Mouse (Mus musculus) CH12F3 (cell line): ENCODE measurements around the gene Rdh7.
"Not testable (repeated sequence)": the region's sequence is repeated elsewhere in the genome, so short reads cannot be mapped to it uniquely, and the experiment has no call there.

Experiments
- in situ Hi-C: fragments of 300-500 bp; cut with MboI; formaldehyde crosslinking; loops from 2 replicates; pipeline ENCODE4 v1.14.3; 2020; ENCODE audit warnings: low sequenced_read_pairs

Rdh7 gene

GRCm38 (mm10) chr10:127888605-127889004, at the start of gene Rdh7:
Rdh7 (minus strand) TSS chr10:127888817.
- in situ Hi-C loops: no loop called here

GRCm38 (mm10) chr10:127937428-127938010, 48.9 kb upstream of the Rdh7 start:
- in situ Hi-C loops: loop anchor here (25.0 kb wide), 1 partner anchor 250 kb away; the partner anchor contains the start of genes Gls2 and Rbms2

DNA sequence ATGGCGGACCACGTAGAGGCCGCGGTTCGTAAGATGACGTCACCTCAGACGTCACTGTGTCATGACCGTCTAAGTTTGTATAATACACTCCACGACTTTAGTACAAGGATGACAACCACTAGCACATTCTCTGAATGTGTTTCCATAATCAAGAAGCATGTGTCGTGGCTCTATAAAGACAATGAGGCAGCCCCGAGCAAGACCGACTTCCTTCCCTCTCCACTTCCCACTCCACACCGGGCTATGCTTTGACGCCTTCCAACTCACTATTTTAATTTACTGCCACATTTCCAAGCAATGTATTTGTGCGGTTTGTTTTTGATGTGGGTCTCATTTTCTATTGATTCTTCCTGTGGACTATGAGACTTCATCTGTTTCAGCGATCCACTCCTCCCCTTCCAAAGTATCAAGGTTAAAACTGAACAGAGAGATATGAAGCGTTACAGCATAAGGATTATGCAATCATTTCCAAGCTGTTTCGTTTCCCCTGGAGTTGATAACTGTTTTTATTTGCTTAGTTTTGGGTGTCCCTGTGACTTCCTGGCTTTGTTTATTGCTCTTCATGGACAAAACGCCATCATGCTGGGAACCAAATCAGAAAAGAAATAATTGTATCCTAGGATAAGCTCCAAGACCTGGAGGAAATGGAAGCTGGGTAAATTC, 48.3 kb upstream of the Rdh7 start:
- in situ Hi-C loops: loop anchor here (25.0 kb wide), 1 partner anchor 250 kb away; the partner anchor contains the start of genes Gls2 and Rbms2

DNA sequence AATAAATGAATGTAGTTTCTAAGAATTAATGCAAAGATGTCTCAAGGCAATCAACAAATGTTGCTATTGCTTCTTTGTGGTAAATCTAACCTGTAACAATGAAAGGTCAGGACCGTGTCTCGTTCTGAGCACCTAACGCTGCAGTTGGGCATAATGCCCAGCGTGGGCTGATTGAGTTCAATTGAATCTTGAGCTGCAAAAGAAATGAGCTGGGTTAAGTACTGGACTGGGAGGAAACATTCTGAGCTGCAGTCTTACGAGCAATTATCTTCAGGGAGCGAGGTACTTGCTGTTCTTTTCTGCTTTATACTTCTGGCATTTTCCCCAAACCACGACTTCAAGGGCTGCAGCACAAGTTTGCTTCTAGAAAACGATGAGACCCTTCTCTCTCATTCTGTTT, 47.7 kb upstream of the Rdh7 start:
- in situ Hi-C loops: loop anchor here (25.0 kb wide), 1 partner anchor 251 kb away; the partner anchor contains the start of genes Gls2 and Rbms2

DNA sequence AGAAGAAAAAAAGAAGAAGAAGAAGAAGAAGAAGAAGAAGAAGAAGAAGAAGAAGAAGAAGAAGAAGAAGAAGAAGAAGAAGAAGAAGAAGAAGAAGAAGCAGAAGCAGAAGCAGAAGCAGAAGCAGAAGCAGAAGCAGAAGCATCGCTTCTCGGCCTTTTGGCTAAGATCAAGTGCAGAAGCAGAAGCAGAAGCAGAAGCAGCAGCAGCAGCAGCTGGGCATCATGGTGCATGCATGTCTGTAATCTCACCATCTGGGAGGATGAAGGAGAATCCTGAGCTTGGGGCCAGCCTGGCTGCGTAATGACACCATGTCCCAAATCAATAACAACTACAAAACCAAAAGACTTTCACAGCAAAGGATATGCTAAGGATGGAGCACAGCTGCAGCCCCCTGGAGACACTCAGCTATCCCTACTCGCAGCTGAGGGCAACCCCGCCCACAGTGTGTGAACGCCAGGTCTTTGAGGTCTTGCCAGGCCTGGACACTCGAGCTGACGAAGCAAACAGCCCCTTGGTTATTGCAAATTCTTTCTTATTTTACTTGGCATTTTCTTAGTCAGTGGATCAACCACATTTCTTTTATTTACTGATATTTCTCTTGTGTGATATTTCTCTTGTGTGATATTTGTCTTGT, 43.8 kb upstream of the Rdh7 start:
- in situ Hi-C loops: loop anchor here (25.0 kb wide), 1 partner anchor 255 kb away; the partner anchor contains the start of genes Gls2 and Rbms2

DNA sequence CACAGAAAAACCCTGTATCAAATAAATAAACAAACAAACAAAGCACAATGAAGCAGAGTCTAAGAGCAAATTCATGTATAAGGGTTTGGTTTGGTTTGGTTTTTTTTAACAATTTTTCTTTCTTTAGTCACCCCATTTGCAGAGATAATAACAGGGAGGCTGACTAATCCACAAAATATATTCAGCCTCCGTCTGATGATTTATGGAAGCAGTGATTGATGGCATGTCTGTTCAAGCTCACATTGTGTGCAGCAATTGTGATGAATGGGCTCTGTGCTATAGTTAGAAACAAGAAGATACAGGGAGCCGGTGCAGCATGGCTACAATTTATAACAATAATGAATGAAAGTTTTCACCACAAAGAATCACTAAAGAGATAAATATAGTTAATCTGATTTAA, 39.1 kb upstream of the Rdh7 start:
- in situ Hi-C loops: loop anchor here (25.0 kb wide), 1 partner anchor 260 kb away; the partner anchor contains the start of genes Gls2 and Rbms2

DNA sequence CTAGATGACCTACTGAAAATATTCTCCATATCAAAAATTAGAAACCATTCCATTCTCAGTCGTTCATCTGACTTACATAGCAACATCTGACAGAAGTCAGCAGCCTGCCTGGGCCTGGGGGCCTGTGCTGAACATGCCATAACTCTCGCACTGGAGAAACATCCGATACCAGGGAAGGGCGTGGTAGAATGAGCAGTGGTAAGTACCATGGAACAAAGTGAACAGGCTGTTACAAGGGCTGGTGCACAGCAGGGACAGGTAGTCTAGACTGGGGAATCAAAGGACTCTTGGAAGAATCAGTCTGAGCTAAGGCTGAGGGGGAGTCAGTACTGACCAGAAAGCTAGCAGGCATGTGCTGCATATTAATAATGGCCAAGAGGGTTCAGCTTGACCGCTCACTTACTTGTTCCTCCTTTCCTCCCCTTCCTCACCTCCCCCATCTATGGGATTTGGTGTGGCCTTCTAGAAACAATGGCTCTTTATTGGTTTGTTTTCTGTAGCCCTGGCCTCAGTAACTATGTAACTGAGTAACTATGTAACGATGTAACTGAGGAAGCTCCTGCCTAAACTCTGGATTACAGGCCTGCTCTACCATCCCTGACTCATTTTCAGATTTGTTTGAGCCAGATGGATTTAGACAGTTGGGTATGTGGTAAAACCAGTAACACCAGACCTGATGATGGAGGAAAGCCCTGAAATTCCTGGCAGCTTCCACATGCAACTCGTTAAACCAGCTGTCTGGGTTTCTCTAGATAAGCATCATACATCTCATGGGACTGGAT, 36.2 kb upstream of the Rdh7 start:
- in situ Hi-C loops: loop anchor here (25.0 kb wide), 1 partner anchor 263 kb away; the partner anchor contains the start of genes Gls2 and Rbms2

DNA sequence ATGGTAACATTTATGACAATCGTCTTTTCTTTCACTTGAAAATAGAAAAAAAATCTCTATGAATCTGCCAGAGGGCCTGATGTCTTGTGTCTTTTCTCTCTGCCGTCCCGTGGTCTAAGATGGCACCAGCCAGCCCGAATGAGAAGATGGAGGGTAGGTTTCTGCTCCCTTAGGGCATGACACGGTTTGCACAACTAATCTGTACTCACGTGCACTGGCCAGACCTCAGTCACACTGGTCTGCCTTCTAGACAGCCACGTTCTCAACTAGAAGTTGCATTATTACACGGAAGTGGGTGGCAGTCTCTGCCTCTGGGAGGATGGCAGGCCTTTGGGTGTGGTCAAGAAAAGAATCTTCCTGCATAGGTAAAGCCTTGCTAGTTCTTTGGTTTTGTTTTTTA, 34.4 kb upstream of the Rdh7 start:
- in situ Hi-C loops: no loop called here

DNA sequence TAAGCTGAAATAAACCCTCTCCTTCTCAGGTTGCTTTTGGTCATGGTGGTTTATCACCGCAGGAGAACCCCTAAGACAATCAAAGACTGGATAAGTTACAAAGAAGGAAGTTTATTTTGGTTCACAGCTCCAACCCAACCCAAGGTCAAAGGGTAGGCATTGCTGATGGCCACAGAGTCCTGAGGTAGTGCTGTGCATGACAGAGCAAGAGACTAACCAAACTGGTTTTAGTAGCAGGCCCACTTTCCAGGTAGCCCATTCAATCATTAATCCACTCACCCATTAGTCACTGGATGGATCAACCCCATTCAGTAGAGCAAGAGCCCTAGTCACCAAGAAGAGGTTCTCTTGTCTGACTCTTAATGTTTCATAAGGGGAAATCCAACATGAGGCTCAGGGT, 33.6 kb upstream of the Rdh7 start:
- in situ Hi-C loops: no loop called here

GRCm38 (mm10) chr10:127917651-127918050, 29.0 kb upstream of the Rdh7 start:
- in situ Hi-C loops: no loop called here

GRCm38 (mm10) chr10:127917183-127917582, 28.6 kb upstream of the Rdh7 start:
- in situ Hi-C loops: not testable (repeated sequence)

DNA sequence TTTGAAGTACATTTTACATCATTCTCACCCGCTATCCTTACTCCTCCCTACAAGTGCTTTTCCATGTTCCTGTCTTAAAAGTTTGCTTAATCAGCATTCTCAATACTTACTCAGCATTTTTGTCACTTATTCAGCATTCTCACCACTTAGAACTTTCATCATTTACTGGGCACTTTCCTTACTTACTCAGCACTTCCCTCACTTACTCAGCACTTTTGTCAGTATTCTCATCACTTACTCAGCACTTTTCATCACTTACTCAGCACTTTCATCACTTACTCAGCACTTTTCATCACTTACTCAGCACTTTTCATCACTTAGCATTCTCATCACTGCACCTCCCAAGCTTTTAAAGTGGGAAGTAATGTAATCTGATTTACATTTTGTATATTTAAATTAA, 27.0 kb upstream of the Rdh7 start:
- in situ Hi-C loops: no loop called here

DNA sequence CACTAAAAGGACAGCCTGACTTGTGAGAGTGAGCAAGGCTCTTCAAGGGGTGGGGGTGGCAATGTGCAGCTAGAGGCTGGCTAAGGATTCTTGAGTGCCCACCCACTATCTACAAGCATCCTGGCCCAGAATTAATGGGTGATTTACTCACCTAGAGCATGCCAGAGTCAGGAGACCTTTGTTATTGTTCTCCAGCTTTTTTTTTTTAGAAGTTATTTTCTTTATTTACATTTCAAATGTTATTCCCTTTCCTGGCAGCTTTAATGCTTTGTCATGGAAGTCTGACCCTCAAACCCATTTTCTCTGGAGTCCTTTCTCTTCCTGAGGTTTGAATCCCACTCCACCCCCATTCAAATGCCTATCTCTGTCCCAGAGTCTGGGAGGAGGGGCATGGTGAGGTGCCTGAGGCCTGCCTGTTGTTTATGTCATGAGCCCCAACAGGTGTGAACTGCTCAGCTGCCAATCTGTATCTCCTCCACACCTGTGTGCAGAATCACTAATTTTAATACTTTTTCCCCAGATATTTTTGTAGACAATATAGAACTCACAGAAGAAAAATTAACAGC, 18.9 kb upstream of the Rdh7 start:
- in situ Hi-C loops: no loop called here

- in situ Hi-C loops: no loop called here
Observed at GRCm38 (mm10) chr10:127906138-127906537, 17.5 kb upstream of the Rdh7 start.

- in situ Hi-C loops: no loop called here
Observed at GRCm38 (mm10) chr10:127904718-127905446, 16.3 kb upstream of the Rdh7 start.

GRCm38 (mm10) chr10:127903116-127903515, 14.5 kb upstream of the Rdh7 start:
- in situ Hi-C loops: no loop called here

DNA sequence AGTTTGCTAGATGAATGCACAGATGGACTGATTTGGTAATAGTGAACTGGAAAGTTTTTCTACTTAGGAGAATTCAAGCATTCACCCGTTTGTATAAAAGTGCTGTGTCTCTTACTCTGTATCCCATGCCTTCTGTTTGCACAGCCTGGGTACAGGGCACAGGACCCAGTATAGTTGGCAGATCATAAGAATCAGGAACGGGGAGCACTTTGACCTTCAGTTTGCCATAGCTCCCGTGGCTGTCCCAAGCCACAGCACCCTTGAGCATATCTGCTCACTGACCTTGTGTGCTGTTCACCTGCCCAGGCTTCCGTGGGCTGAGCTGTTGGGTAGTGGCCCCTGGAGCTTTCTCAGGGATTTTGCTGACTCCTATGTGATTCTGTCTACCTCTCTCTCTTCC, 13.1 kb upstream of the Rdh7 start:
- in situ Hi-C loops: no loop called here

GRCm38 (mm10) chr10:127899783-127900182, 11.2 kb upstream of the Rdh7 start:
- in situ Hi-C loops: no loop called here

GRCm38 (mm10) chr10:127898218-127898617, 9.6 kb upstream of the Rdh7 start, which contains the start of gene Sdr9c7:
Sdr9c7 (plus strand) TSS chr10:127898518.
- in situ Hi-C loops: no loop called here

DNA sequence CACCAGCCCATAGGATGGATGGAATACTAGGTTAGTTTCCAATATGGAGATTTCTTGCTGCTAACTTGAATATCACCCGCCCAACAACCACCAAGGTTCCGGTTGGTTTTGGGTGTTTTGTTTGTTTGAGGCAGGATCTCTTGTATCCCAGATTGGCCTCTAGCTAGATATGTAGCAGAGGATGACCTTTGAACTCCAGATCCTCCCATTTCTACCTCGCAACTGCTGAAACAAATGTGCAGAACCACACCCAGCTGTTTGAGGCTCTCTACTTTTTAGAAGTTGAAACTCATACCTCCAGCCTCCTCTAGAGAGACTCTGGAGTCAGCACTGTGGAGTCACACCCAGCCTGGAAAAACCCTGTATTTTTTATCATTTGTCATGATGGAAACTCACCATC, 8.9 kb upstream of the Rdh7 start:
- in situ Hi-C loops: no loop called here
